Mouse (Mus musculus): ENCODE measurements around the gene Dcaf12. TPM values are rescaled to one million over a fixed set of nuclear protein-coding genes. Genes with fewer than 3 reads are reported as not detected.

Gene Dcaf12
- polyA plus RNA-seq, 1 experiment from 2014 or later = 81.0 TPM

GRCm38 (mm10) chr4:41268133-41268532 is 46.6 kb downstream of the Dcaf12 start:
- no peak overlapping the region for H3K27ac ChIP-seq
- no peak for ATAC-seq
- H3K9ac ChIP-seq (replicated peaks) = no peak overlapping the region
- no peak overlapping the region for H3K4me3 ChIP-seq (replicated peaks)
- no peaks in the 10 kb centered on the region for H3K27me3 ChIP-seq
- peaks cover 14% of the 10 kb centered on the region for H3K4me1 ChIP-seq (replicated peaks)
- H3K9me3 ChIP-seq = no peaks in the 10 kb centered on the region
- no peak overlapping the region for H3K4me2 ChIP-seq (replicated peaks)
- H3K36me3 ChIP-seq = peaks cover 38% of the 10 kb centered on the region

GRCm38 (mm10) chr4:41266350-41266749 is 48.3 kb downstream of the Dcaf12 start:
- Histone ChIP-seq H3K36me3 (peaks cover 46% of the 10 kb centered on the region), H3K4me3 (replicated peaks) (no peak overlapping the region), H3K4me2 (replicated peaks) (no peak overlapping the region), H3K27me3 (no peaks in the 10 kb centered on the region), H3K9me3 (no peaks in the 10 kb centered on the region), H3K27ac (no peak overlapping the region), H3K9ac (replicated peaks) (no peak overlapping the region), H3K4me1 (replicated peaks) (no peaks in the 10 kb centered on the region)
- 91% methylated on average over 4 of the region's 4 CpGs for WGBS
- no peak for ATAC-seq

GRCm38 (mm10) chr4:41260691-41261090 is 54.0 kb downstream of the Dcaf12 start:
- no peak for ATAC-seq

GRCm38 (mm10) chr4:41259019-41259418 is 55.7 kb downstream of the Dcaf12 start:
- H3K9me3 ChIP-seq = no peaks in the 10 kb centered on the region
- H3K27me3 ChIP-seq = no peaks in the 10 kb centered on the region
- no peak overlapping the region for H3K4me3 ChIP-seq (replicated peaks)
- peaks cover 13% of the 10 kb centered on the region for H3K36me3 ChIP-seq
- H3K4me1 ChIP-seq (replicated peaks) = no peaks in the 10 kb centered on the region
- H3K27ac ChIP-seq = no peak overlapping the region
- no peak overlapping the region for H3K4me2 ChIP-seq (replicated peaks)
- H3K9ac ChIP-seq (replicated peaks) = no peak overlapping the region
- no peak for ATAC-seq
- WGBS = 89% methylated on average over 4 of the region's 4 CpGs

More at GRCm38 (mm10) chr4:41260691-41261090, 54.0 kb downstream of the Dcaf12 start:
- Histone ChIP-seq H3K4me3 (replicated peaks) (no peak overlapping the region), H3K27ac (no peak overlapping the region), H3K9me3 (no peaks in the 10 kb centered on the region), H3K36me3 (peaks cover 21% of the 10 kb centered on the region), H3K9ac (replicated peaks) (no peak overlapping the region), H3K27me3 (no peaks in the 10 kb centered on the region), H3K4me1 (replicated peaks) (no peaks in the 10 kb centered on the region), H3K4me2 (replicated peaks) (no peak overlapping the region)

GRCm38 (mm10) chr4:41257752-41258151 is 56.9 kb downstream of the Dcaf12 start:
- Histone ChIP-seq H3K9ac (replicated peaks) (no peak overlapping the region), H3K27me3 (no peaks in the 10 kb centered on the region), H3K4me2 (replicated peaks) (no peak overlapping the region), H3K4me3 (replicated peaks) (no peak overlapping the region), H3K36me3 (peaks cover 8% of the 10 kb centered on the region; the same call in 1 of the 2 replicates), H3K9me3 (no peaks in the 10 kb centered on the region), H3K4me1 (replicated peaks) (no peaks in the 10 kb centered on the region), H3K27ac (no peak overlapping the region)
- WGBS = 93% methylated on average over 1 of the region's 1 CpGs
- ATAC-seq = no peak

- no peak overlapping the region for H3K9ac ChIP-seq (replicated peaks)
- WGBS = 95% methylated on average over 12 of the region's 12 CpGs
- H3K27me3 ChIP-seq = no peaks in the 10 kb centered on the region
- ATAC-seq = no peak
- H3K4me2 ChIP-seq (replicated peaks) = no peak overlapping the region
- H3K27ac ChIP-seq = no peak overlapping the region
- peaks cover 5% of the 10 kb centered on the region; the same call in 1 of the 2 replicates for H3K36me3 ChIP-seq
- no peaks in the 10 kb centered on the region for H3K4me1 ChIP-seq (replicated peaks)
- H3K4me3 ChIP-seq (replicated peaks) = no peak overlapping the region
- H3K9me3 ChIP-seq = no peaks in the 10 kb centered on the region
These were observed 59.0 kb downstream of the Dcaf12 start for GRCm38 (mm10) chr4:41255564-41256210.

GRCm38 (mm10) chr4:41253756-41254155 is 60.9 kb downstream of the Dcaf12 start:
- Histone ChIP-seq H3K9me3 (no peaks in the 10 kb centered on the region), H3K36me3 (peaks cover 13% of the 10 kb centered on the region), H3K4me1 (replicated peaks) (no peaks in the 10 kb centered on the region), H3K4me2 (replicated peaks) (no peak overlapping the region), H3K4me3 (replicated peaks) (no peak overlapping the region), H3K27me3 (no peaks in the 10 kb centered on the region), H3K27ac (no peak overlapping the region), H3K9ac (replicated peaks) (no peak overlapping the region)
- no peak for ATAC-seq
- 96% methylated on average over 2 of the region's 2 CpGs for WGBS

GRCm38 (mm10) chr4:41245408-41245807 is 69.3 kb downstream of the Dcaf12 start:
- no peaks in the 10 kb centered on the region for H3K4me1 ChIP-seq (replicated peaks)
- H3K36me3 ChIP-seq = peaks cover 36% of the 10 kb centered on the region
- no peak for ATAC-seq
- no peak overlapping the region for H3K4me3 ChIP-seq (replicated peaks)
- WGBS = 95% methylated on average over 2 of the region's 2 CpGs
- H3K9ac ChIP-seq (replicated peaks) = no peak overlapping the region
- H3K9me3 ChIP-seq = no peaks in the 10 kb centered on the region
- H3K4me2 ChIP-seq (replicated peaks) = no peak overlapping the region
- H3K27ac ChIP-seq = no peak overlapping the region
- H3K27me3 ChIP-seq = no peaks in the 10 kb centered on the region

Other genes with a start within 250 kb of the Dcaf12 start
- gene Aqp3, start 216.7 kb downstream of the Dcaf12 start, polyA plus RNA-seq (2015; fragmentation: Nextera tagmentation; extraction: Ambion mirVana) = 0.08 and 0.18 TPM in 2 replicates
- gene Nol6, start 190.4 kb downstream of the Dcaf12 start, polyA plus RNA-seq (2015; fragmentation: Nextera tagmentation; extraction: Ambion mirVana) = 28.1 and 28.7 TPM in 2 replicates
- gene Ube2r2, start 179.1 kb downstream of the Dcaf12 start, polyA plus RNA-seq (2015; fragmentation: Nextera tagmentation; extraction: Ambion mirVana) = 76.5 and 87.8 TPM in 2 replicates
- gene Ubap2, start 39.7 kb downstream of the Dcaf12 start, polyA plus RNA-seq (2015; fragmentation: Nextera tagmentation; extraction: Ambion mirVana) = 57.0 and 59.7 TPM in 2 replicates
- 74.5 and 76.9 TPM in 2 replicates for gene Ubap1, start 34.1 kb upstream of the Dcaf12 start, polyA plus RNA-seq (2015; fragmentation: Nextera tagmentation; extraction: Ambion mirVana)
- 5.2 and 6.3 TPM in 2 replicates for gene Kif24, start 150.0 kb upstream of the Dcaf12 start, polyA plus RNA-seq (2015; fragmentation: Nextera tagmentation; extraction: Ambion mirVana)
- 62.0 and 62.7 TPM in 2 replicates for gene Nudt2, start 150.3 kb upstream of the Dcaf12 start, polyA plus RNA-seq (2015; fragmentation: Nextera tagmentation; extraction: Ambion mirVana)
- 5.5 and 5.7 TPM in 2 replicates for gene AI464131, start 188.2 kb upstream of the Dcaf12 start, polyA plus RNA-seq (2015; fragmentation: Nextera tagmentation; extraction: Ambion mirVana)
- gene 1110017D15Rik, start 202.4 kb upstream of the Dcaf12 start, polyA plus RNA-seq (2015; fragmentation: Nextera tagmentation; extraction: Ambion mirVana) = 8.3 and 8.5 TPM in 2 replicates